Mouse (Mus musculus): Measurements from ENCODE around the gene Pwp2.

- TF ChIP-seq CTCF (IDR thresholded peaks at IDR 0.05; ENCODE audit: borderline replicate concordance, insufficient read depth, low read depth, low read length) (no peak), POLR2A (IDR thresholded peaks at IDR 0.05; ENCODE audit: borderline replicate concordance, insufficient read depth, low read length) (no peak)
These were observed 8.0 kb upstream of the Pwp2 start for GRCm38 (mm10) chr10:78192933-78193332.

Data from cerebellum, adult 2 months (tissue).